ENCODE assay signal across 20 mouse cellular contexts in genomic region chr4:45447196-45447595, GRCm38 (mm10). TPM values are rescaled to one million over a fixed set of nuclear protein-coding genes. Genes with fewer than 3 reads are reported as not detected.
DNase-seq lines count a peak whose midpoint lies in the region; ATAC-seq lines count a peak whose summit lies in the region.
"Had no signal": no experiment of that assay in that cellular context is flagged by ENCODE, and none has a peak within 500 bp of the region (broad histone marks: within the 10 kb centered on the region; RNA-seq: fewer than 3 reads in every experiment).

No protein-coding gene starts in this region.

- no peak overlapping the region for H3K4me3 ChIP-seq in heart, embryonic 12.5 days
- H3K4me3 ChIP-seq: embryonic facial prominence, embryonic 10.5 days; erythroblast, embryonic 14.5 days; forebrain, embryonic 15.5 days; layer of hippocampus, adult 2 months; left cerebral cortex, adult 2 months; limb, embryonic 13.5 days; lung, embryonic 15.5 days; neural tube, embryonic 15.5 days had no signal

- no peak for ATAC-seq in heart, embryonic 12.5 days (ENCODE audit: insufficient number of reproducible peaks, low FRiP score)
- ATAC-seq: forebrain, embryonic 15.5 days; hindbrain, postnatal 0 days had no signal

- H3K36me3 ChIP-seq in heart, embryonic 12.5 days: peaks cover 20% of the 10 kb centered on the region

- WGBS in heart, embryonic 12.5 days: 81% methylated on average over 5 of the region's 5 CpGs

- peaks cover 84% of the 10 kb centered on the region for H3K4me1 ChIP-seq in heart, embryonic 12.5 days (replicated peaks)

- H3K9me3 ChIP-seq in heart, embryonic 12.5 days (replicated peaks): no peaks in the 10 kb centered on the region
- H3K9me3 ChIP-seq: embryonic facial prominence, embryonic 10.5 days; forebrain, embryonic 15.5 days; limb, embryonic 13.5 days; lung, embryonic 15.5 days; neural tube, embryonic 15.5 days had no signal

- peaks cover 17% of the 10 kb centered on the region; the same call in 1 of the 2 replicates for H3K27me3 ChIP-seq in heart, embryonic 12.5 days (replicated peaks)
- H3K27me3 ChIP-seq: CH12.LX; forebrain, embryonic 15.5 days; lung, embryonic 15.5 days; neural tube, embryonic 15.5 days had no signal

- 0 out of 2 replicates have a peak overlapping the region, but pooled peaks have one; percentile 42 for H3K9ac ChIP-seq in heart, embryonic 12.5 days
- H3K9ac ChIP-seq: forebrain, embryonic 15.5 days; limb, embryonic 13.5 days; lung, embryonic 15.5 days; neural tube, embryonic 15.5 days had no signal

- no peak for DNase-seq in heart, postnatal 36 days
- peak; percentile 31 to 46 for DNase-seq in lung, adult 18-20 months
- DNase-seq in lung, postnatal 25 days (ENCODE audit: low spot score): no peak
- DNase-seq in adrenal gland, postnatal 14 days: peak; percentile 80
- peak; percentile 37 for DNase-seq in skeletal muscle tissue, adult 2 months (ENCODE audit: low read depth, low spot score)
- no peak for DNase-seq in embryo, embryonic 11 days
- DNase-seq: cerebellum, postnatal 14 days; thymus, adult 18-20 months had no signal

- no peak overlapping the region for H3K4me2 ChIP-seq in heart, embryonic 12.5 days
- H3K4me2 ChIP-seq: forebrain, embryonic 15.5 days; limb, embryonic 13.5 days; lung, embryonic 15.5 days; midbrain, embryonic 11.5 days; neural tube, embryonic 15.5 days had no signal

- H3K27ac ChIP-seq in heart, embryonic 12.5 days (ENCODE audit: poor library complexity, severe bottlenecking): peak overlapping the region; percentile 90; the same call in 1 of the 2 replicates
- H3K27ac ChIP-seq: forebrain, embryonic 15.5 days; hindbrain, postnatal 0 days; layer of hippocampus, adult 2 months; left cerebral cortex, adult 2 months; limb, embryonic 13.5 days; lung, embryonic 15.5 days; neural tube, embryonic 15.5 days had no signal

- intact Hi-C loops in heart, postnatal 36 days (cut with DNase I): no loop called here

RNA-seq across cellular contexts. Expression of gene Slc25a51, which starts 38.6 kb away (rescaled TPM):
- polyA plus RNA-seq in heart, embryonic 12.5 days (2016; fragmentation: Nextera tagmentation; extraction: Ambion mirVana): 73.4 and 75.6 TPM in 2 replicates
- total RNA-seq in heart, postnatal 36 days (2021): 100 to 1,000 TPM; 107 to 111 TPM
- 449 and 529 TPM in 2 replicates for total RNA-seq in adrenal gland, postnatal 14 days (2021)

Comparison
In these comparisons a context has a peak if more than half of its experiments do, and no peak if none do; other contexts are left out.
1. DNase-seq: peak in lung, adult 18-20 months (2 of 2), adrenal gland, postnatal 14 days (single experiment) and skeletal muscle tissue, adult 2 months (single experiment); none in heart, postnatal 36 days (0 of 2), lung, postnatal 25 days (single experiment) and embryo, embryonic 11 days (single experiment).